Comparison of ENCODE assay signal across 8 mouse cellular contexts in genomic region chr5:73256352-73257065, GRCm38 (mm10). TPM values are rescaled to one million over a fixed set of nuclear protein-coding genes. Genes with fewer than 3 reads are reported as not detected.
DNase-seq lines count a peak whose midpoint lies in the region; ATAC-seq lines count a peak whose summit lies in the region.

Gene Fryl (minus strand): TSS chr5:73256619.

- peak; percentile 93 for ATAC-seq in heart, embryonic 13.5 days (ENCODE audit: extremely low read depth, insufficient number of reproducible peaks, low FRiP score, low TSS enrichment)
- peak; percentile 97 for ATAC-seq in liver, embryonic 12.5 days
- ATAC-seq in stomach, embryonic 15.5 days (ENCODE audit: insufficient read depth, low FRiP score, low read depth), result peak; percentile 99

- H3K4me3 ChIP-seq in brown adipose tissue, adult 24 weeks (ENCODE audit: insufficient read depth, low read depth, low read length), result peak within 1 kb of the TSS; percentile 96
- H3K4me3 ChIP-seq in heart, embryonic 13.5 days, result peak within 1 kb of the TSS; percentile 99
- peak within 1 kb of the TSS; percentile 97 for H3K4me3 ChIP-seq in liver, embryonic 12.5 days
- peak within 1 kb of the TSS; percentile 99 for H3K4me3 ChIP-seq in stomach, embryonic 15.5 days (replicated peaks)

- peak within 1 kb of the TSS; percentile 84 for H3K4me2 ChIP-seq in heart, embryonic 13.5 days
- peak within 1 kb of the TSS; percentile 89 for H3K4me2 ChIP-seq in liver, embryonic 12.5 days
- H3K4me2 ChIP-seq in stomach, embryonic 15.5 days, result peak within 1 kb of the TSS; percentile 68

- H3K36me3 ChIP-seq in heart, embryonic 13.5 days, result no peaks in the 10 kb centered on the region
- no peaks in the 10 kb centered on the region for H3K36me3 ChIP-seq in liver, embryonic 12.5 days
- H3K36me3 ChIP-seq in stomach, embryonic 15.5 days, result no peaks in the 10 kb centered on the region

- H3K9me3 ChIP-seq in heart, embryonic 13.5 days, result no peaks in the 10 kb centered on the region
- H3K9me3 ChIP-seq in liver, embryonic 12.5 days (replicated peaks), result no peaks in the 10 kb centered on the region
- no peaks in the 10 kb centered on the region for H3K9me3 ChIP-seq in stomach, embryonic 15.5 days

- H3K9ac ChIP-seq in heart, embryonic 13.5 days, result peak within 1 kb of the TSS; percentile 97
- H3K9ac ChIP-seq in liver, embryonic 12.5 days, result peak within 1 kb of the TSS; percentile 95
- peak within 1 kb of the TSS; percentile 88 for H3K9ac ChIP-seq in stomach, embryonic 15.5 days

- peaks cover 2% of the 10 kb centered on the region for H3K4me1 ChIP-seq in brown adipose tissue, adult 24 weeks (ENCODE audit: control insufficient read depth, insufficient read depth, insufficient read length, low read length)
- peaks cover 38% of the 10 kb centered on the region for H3K4me1 ChIP-seq in heart, embryonic 13.5 days
- H3K4me1 ChIP-seq in liver, embryonic 12.5 days, result peaks cover 50% of the 10 kb centered on the region
- H3K4me1 ChIP-seq in stomach, embryonic 15.5 days, result no peaks in the 10 kb centered on the region

- H3K27ac ChIP-seq in brown adipose tissue, adult 24 weeks (replicated peaks; ENCODE audit: low read depth, low read length), result peak within 1 kb of the TSS; percentile 65
- H3K27ac ChIP-seq in heart, embryonic 13.5 days (replicated peaks), result peak within 1 kb of the TSS; percentile 98
- H3K27ac ChIP-seq in liver, embryonic 12.5 days, result peak within 1 kb of the TSS; percentile 95
- peak within 1 kb of the TSS; percentile 97 for H3K27ac ChIP-seq in stomach, embryonic 15.5 days

- no peaks in the 10 kb centered on the region for H3K27me3 ChIP-seq in heart, embryonic 13.5 days (replicated peaks)
- H3K27me3 ChIP-seq in liver, embryonic 12.5 days (replicated peaks), result no peaks in the 10 kb centered on the region
- no peaks in the 10 kb centered on the region for H3K27me3 ChIP-seq in stomach, embryonic 15.5 days (replicated peaks)

- WGBS in heart, embryonic 13.5 days, result under 1% methylated on average over 41 of the region's 44 CpGs
- WGBS in liver, embryonic 12.5 days (ENCODE audit: insufficient replicate concordance), result under 1% methylated on average over 44 of the region's 44 CpGs
- WGBS in stomach, embryonic 15.5 days, result under 1% methylated on average over 44 of the region's 44 CpGs

- peak; percentile 99 for DNase-seq in CD4-positive, CD25-positive, alpha-beta regulatory T cell, adult 2 months (ENCODE audit: low read depth, low spot score)
- peak; percentile 90 for DNase-seq in fat pad, adult 2 months (ENCODE audit: extremely low read depth, low read depth, low spot score)
- peak; percentile 100 for DNase-seq in kidney, postnatal 10 days
- DNase-seq in natural killer cell, adult 2 months (ENCODE audit: low spot score in 2 of 2), result peak; percentile 94 to 95

RNA-seq across cellular contexts. Expression of gene Fryl, which starts in this region (rescaled TPM):
- polyA plus RNA-seq in brown adipose tissue, adult 24 weeks (2012; ENCODE audit: insufficient read depth, insufficient read length, missing spikeins), result 9.4 and 25.3 TPM in 2 replicates
- polyA plus RNA-seq in heart, embryonic 13.5 days (2015; fragmentation: Nextera tagmentation; extraction: Ambion mirVana), result 27.3 and 28.8 TPM in 2 replicates
- 46.3 and 50.6 TPM in 2 replicates for polyA plus RNA-seq in liver, embryonic 12.5 days (2016; fragmentation: Nextera tagmentation; extraction: Ambion mirVana)
- 33.4 TPM in 2 replicates for polyA plus RNA-seq in stomach, embryonic 15.5 days (2015; fragmentation: Nextera tagmentation; extraction: Ambion mirVana)

Comparison
In these comparisons a context has a peak if more than half of its experiments do, and no peak if none do; other contexts are left out.
1. Peak in every context shown above with its lines: DNase-seq, ATAC-seq, H3K4me3 ChIP-seq and H3K27ac ChIP-seq.